Mouse (Mus musculus) thymus, adult 2 months (tissue): ENCODE measurements around the gene Olfr146.

Source experiments
- CTCF ChIP-seq: fragments of 200-500 bp; IDR thresholded peaks from 2 replicates; pipeline ENCODE4 v1.5.1; 2012; ENCODE audit warnings: mild to moderate bottlenecking, control low read depth, low read length, moderate library complexity, borderline replicate concordance; ENCODE audit not compliant: control insufficient read depth, poor library complexity, insufficient read depth; ENCODE audit errors: extremely low read depth
- POLR2A ChIP-seq: fragments of 200-500 bp; IDR thresholded peaks from 2 replicates; pipeline ENCODE4 v1.6.1; 2012; ENCODE audit warnings: mild to moderate bottlenecking, low read length, control low read depth, moderate library complexity; ENCODE audit not compliant: control insufficient read depth, poor library complexity, insufficient read depth; ENCODE audit errors: extremely low read depth

DNA sequence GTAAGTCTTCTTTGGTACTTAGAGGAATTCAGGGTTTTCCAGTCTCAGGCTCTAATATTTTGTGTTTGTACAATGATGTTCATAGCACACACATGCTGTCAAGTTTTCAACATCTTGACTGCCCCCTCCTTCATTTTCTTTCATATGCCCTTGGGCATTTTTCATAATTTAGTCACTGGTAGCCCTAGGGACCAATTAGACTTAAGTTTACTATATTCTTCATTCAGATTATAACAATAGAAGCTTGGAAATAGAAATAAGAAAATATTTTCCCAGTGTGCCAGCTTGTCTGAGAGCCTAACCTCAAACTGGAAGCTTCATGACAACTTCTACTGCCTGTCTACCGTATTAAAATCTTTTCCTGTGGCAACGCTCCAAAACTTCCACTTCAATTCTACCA is 35.0 kb downstream of the Olfr146 start, which contains the start of gene Olfr934:
- TF ChIP-seq CTCF (no peak), POLR2A (no peak)
